Mouse (Mus musculus) CH12.LX (cell line): Measurements from ENCODE around the gene Qsox2. TPM values are rescaled to one million over a fixed set of nuclear protein-coding genes. Genes with fewer than 3 reads are reported as not detected.

ENCODE experiments used
- DNase-seq: peaks from one replicate; pipeline ENCODE4 v3.0.0-alpha.2; 2013; ENCODE audit errors: extremely low read depth
- H3K27ac ChIP-seq: 2 replicates; pipeline ENCODE4 v1.5.1; 2012; ENCODE audit warnings: low read depth, mild to moderate bottlenecking, control low read depth, moderate library complexity; ENCODE audit not compliant: insufficient read depth
- H3K27me3 ChIP-seq: replicated peaks from 2 replicates; pipeline ENCODE3; 2012; ENCODE audit warnings: inconsistent platforms
- H3K36me3 ChIP-seq, 2 experiments: replicated peaks in 1 of 2; 2 replicates each; pipeline versions ENCODE3 to v1.6.1; 2012; ENCODE audit warnings: inconsistent platforms in 1 of 2, low read length in 1 of 2, mild to moderate bottlenecking in 1 of 2, mixed read lengths in 1 of 2, moderate library complexity in 1 of 2; ENCODE audit not compliant: control insufficient read depth in 1 of 2, insufficient read depth in 1 of 2
- H3K4me1 ChIP-seq, 2 experiments: 2 replicates each; pipeline ENCODE4 v1.6.1; 2012; ENCODE audit warnings: inconsistent platforms in 1 of 2, moderate library complexity in 1 of 2; ENCODE audit not compliant: insufficient read depth in 2 of 2, control insufficient read depth in 1 of 2
- H3K4me2 ChIP-seq: 2 replicates; pipeline ENCODE4 v1.6.1; 2012; ENCODE audit warnings: low read depth, mild to moderate bottlenecking, control low read depth; ENCODE audit not compliant: poor library complexity, insufficient read depth, severe bottlenecking
- H3K4me3 ChIP-seq, 3 experiments: fragments of 150-350 bp in 1 of 3; sonication (generic) in 1 of 3; replicated peaks in 1 of 3; 2 replicates each; pipeline versions ENCODE3 to v1.5.1; 2011 to 2012; ENCODE audit warnings: low read depth in 2 of 3, low read length in 2 of 3, mild to moderate bottlenecking in 2 of 3, moderate library complexity in 2 of 3, control low read depth in 1 of 3, improper control_type of control experiment in 1 of 3, inconsistent platforms in 1 of 3, mixed read lengths in 1 of 3; ENCODE audit not compliant: poor library complexity in 1 of 3
- H3K79me2 ChIP-seq: replicated peaks from 2 replicates; pipeline ENCODE4 v1.6.1; 2012; ENCODE audit warnings: mild to moderate bottlenecking, moderate library complexity; ENCODE audit not compliant: control insufficient read depth, poor library complexity, insufficient read depth, severe bottlenecking; ENCODE audit errors: extremely low read depth
- H3K9ac ChIP-seq: 2 replicates; pipeline ENCODE4 v1.6.1; 2012; ENCODE audit warnings: low read depth, mild to moderate bottlenecking, control low read depth, moderate library complexity; ENCODE audit not compliant: insufficient read depth
- H3K9me3 ChIP-seq: replicated peaks from 2 replicates; pipeline ENCODE3; 2012; ENCODE audit warnings: low read length, inconsistent platforms, mixed read lengths
- CTCF ChIP-seq, 2 experiments: IDR thresholded peaks in 1 of 2; conservative IDR thresholded peaks in 1 of 2; 2 replicates each; pipeline ENCODE4 v1.5.1; 2011 to 2012; ENCODE audit warnings: low read depth in 2 of 2, low read length in 2 of 2, improper control_type of control experiment in 1 of 2, inconsistent platforms in 1 of 2, mild to moderate bottlenecking in 1 of 2, moderate library complexity in 1 of 2
- E2F4 ChIP-seq: IDR thresholded peaks from 2 replicates; pipeline ENCODE4 v1.6.1; 2011; ENCODE audit warnings: low read depth, low read length, improper control_type of control experiment; ENCODE audit not compliant: insufficient replicate concordance
- ELF1 ChIP-seq: IDR thresholded peaks from 2 replicates; pipeline ENCODE4 v1.6.1; 2014; ENCODE audit warnings: low read depth, mild to moderate bottlenecking, inconsistent platforms, low read length, improper control_type of control experiment
- EP300 ChIP-seq: IDR thresholded peaks from 2 replicates; pipeline ENCODE4 v1.6.1; 2011; ENCODE audit warnings: low read length, improper control_type of control experiment
- GABPA ChIP-seq: IDR thresholded peaks from 2 replicates; pipeline ENCODE4 v1.6.1; 2012; ENCODE audit warnings: low read depth, low read length, improper control_type of control experiment, inconsistent platforms; ENCODE audit not compliant: insufficient replicate concordance
- KAT2A ChIP-seq: IDR thresholded peaks from 2 replicates; pipeline ENCODE4 v1.6.1; 2012; ENCODE audit warnings: low read length, improper control_type of control experiment, inconsistent platforms; ENCODE audit not compliant: insufficient replicate concordance
- MAX ChIP-seq: IDR thresholded peaks from 2 replicates; pipeline ENCODE4 v1.6.1; 2011; ENCODE audit warnings: low read length, improper control_type of control experiment
- MXI1 ChIP-seq: IDR thresholded peaks from 2 replicates; pipeline ENCODE4 v1.6.1; 2011; ENCODE audit warnings: mild to moderate bottlenecking, low read depth, low read length, improper control_type of control experiment
- MYC ChIP-seq: IDR thresholded peaks from 2 replicates; pipeline ENCODE4 v1.6.1; 2011; ENCODE audit warnings: low read depth, mild to moderate bottlenecking, improper control_type of control experiment, low read length
- NRF1 ChIP-seq: IDR thresholded peaks from 2 replicates; pipeline ENCODE4 v1.6.1; 2014; ENCODE audit warnings: low read depth, mild to moderate bottlenecking, inconsistent platforms, low read length, improper control_type of control experiment, moderate library complexity
- POLR2A ChIP-seq: IDR thresholded peaks from 2 replicates; pipeline ENCODE4 v1.6.1; 2011; ENCODE audit warnings: low read depth, mild to moderate bottlenecking, improper control_type of control experiment, low read length
- TBP ChIP-seq: conservative IDR thresholded peaks from 2 replicates; pipeline ENCODE4 v1.6.1; 2011; ENCODE audit warnings: low read depth, low read length, improper control_type of control experiment
- TCF12 ChIP-seq: IDR thresholded peaks from 2 replicates; pipeline ENCODE4 v1.6.1; 2014; ENCODE audit warnings: low read depth, mild to moderate bottlenecking, inconsistent platforms, low read length, improper control_type of control experiment
- USF1 ChIP-seq: IDR thresholded peaks from 2 replicates; pipeline ENCODE4 v1.6.1; 2014; ENCODE audit warnings: low read depth, mild to moderate bottlenecking, inconsistent platforms, low read length, improper control_type of control experiment
- ZKSCAN1 ChIP-seq: IDR thresholded peaks from 2 replicates; pipeline ENCODE4 v1.6.1; 2012; ENCODE audit warnings: low read depth, inconsistent platforms, low read length, improper control_type of control experiment, borderline replicate concordance
- dilution Hi-C: fragments of 300-500 bp; cut with MboI; formaldehyde crosslinking; loops from 2 replicates; pipeline ENCODE4 v1.14.3; 2020; ENCODE audit warnings: low sequenced_read_pairs; ENCODE audit not compliant: extremely low pct_unique_long_range_greater_than_20kb, extremely low pct_ligation_motif_present
- in situ Hi-C: fragments of 300-500 bp; cut with MboI; formaldehyde crosslinking; loops from 3 replicates; pipeline ENCODE4 v1.14.3; 2019; ENCODE audit warnings: low sequenced_read_pairs, low pct_ligation_motif_present, low pct_unique_long_range_greater_than_20kb, mixed read lengths
- polyA plus RNA-seq: library from polyadenylated mRNA; unstranded; fragments of >175 nt; gene quantifications from 2 replicates; pipeline ENCODE4 v1.2.1, GENCODE M21; 2012; ENCODE audit warnings: low read depth; ENCODE audit not compliant: insufficient read length
- total RNA-seq, 2 experiments: library from RNA; depleted of rRNA; stranded (reverse); fragments of 300-350 nt in 1 of 2; fragments of >200 nt in 1 of 2; gene quantifications; 2 replicates each; pipeline ENCODE4 v1.2.3; 2012 to 2014

Gene Qsox2
- total and polyA plus RNA-seq, 3 experiments = 6.4 to 11.5 (median 9.3) TPM

- Histone ChIP-seq H3K4me3 (no peak overlapping the region), H3K36me3 (no peaks in the 10 kb centered on the region), H3K27me3 (peaks cover 79% of the 10 kb centered on the region), H3K9ac (no peak overlapping the region), H3K4me2 (no peak overlapping the region), H3K4me1 (no peaks in the 10 kb centered on the region), H3K79me2 (no peaks in the 10 kb centered on the region), H3K27ac (no peak overlapping the region), H3K9me3 (no peaks in the 10 kb centered on the region)
- TF ChIP-seq USF1 = no peak
- TF ChIP-seq GABPA = no peak
- no peak for TF ChIP-seq NRF1
- TF ChIP-seq TBP = no peak
- no peak for TF ChIP-seq MXI1
- TF ChIP-seq EP300 = no peak
- TF ChIP-seq KAT2A = no peak
- no peak for TF ChIP-seq MAX
- dilution Hi-C loops = no loop called here
- in situ Hi-C loops = no loop called here
- no peak for DNase-seq
Observed at GRCm38 (mm10) chr2:26247531-26247930, 10.2 kb upstream of the Qsox2 start.

DNA sequence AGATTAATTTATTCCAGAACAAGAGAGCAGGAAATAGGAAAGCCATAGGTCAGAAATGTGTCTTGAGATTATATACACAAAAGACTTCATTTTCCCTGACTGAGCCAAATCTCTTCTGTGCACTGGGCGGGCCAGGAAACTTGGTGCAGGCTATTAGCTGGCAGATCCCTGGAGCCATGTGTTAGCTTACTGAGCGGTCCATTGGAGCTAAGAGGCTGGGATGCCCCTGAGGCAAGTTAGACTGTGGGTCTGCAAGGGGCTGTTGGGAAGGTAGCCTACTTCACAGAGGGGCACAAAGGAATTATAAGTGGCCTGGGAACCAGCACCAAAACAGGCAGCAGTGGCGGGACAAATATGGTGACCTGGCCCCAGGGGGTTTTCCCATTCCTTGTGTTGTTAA lies 3.5 kb upstream of the Qsox2 start:
- dilution Hi-C loops (no loop called here), in situ Hi-C loops (no loop called here)
- DNase-seq = no peak
- Histone ChIP-seq H3K4me2 (no peak overlapping the region), H3K9me3 (no peaks in the 10 kb centered on the region), H3K27me3 (peaks cover 34% of the 10 kb centered on the region), H3K36me3 (no peaks in the 10 kb centered on the region), H3K9ac (no peak overlapping the region), H3K4me3 (no peak overlapping the region), H3K79me2 (no peaks in the 10 kb centered on the region), H3K27ac (no peak overlapping the region), H3K4me1 (peaks cover 4 to 17% of the 10 kb centered on the region in 2 experiments; a peak in 3 of 4 replicates)
- no peak for TF ChIP-seq POLR2A
- no peak for TF ChIP-seq ZKSCAN1
- TF ChIP-seq MXI1 = no peak
- TF ChIP-seq E2F4 = no peak
- TF ChIP-seq TCF12 = no peak
- TF ChIP-seq EP300 = no peak
- no peak for TF ChIP-seq MYC

- no peak for DNase-seq
- H3K9me3 ChIP-seq = no peaks in the 10 kb centered on the region
- peaks cover 31% of the 10 kb centered on the region for H3K27me3 ChIP-seq
- no peak overlapping the region for H3K4me3 ChIP-seq
- in situ Hi-C loops = no loop called here
- TF ChIP-seq GABPA (no peak), ELF1 (no peak), POLR2A (no peak), CTCF (conservative IDR thresholded peaks at IDR 0.05 in 1 of 2, IDR thresholded peaks at IDR 0.05 in 1 of 2; ENCODE audit: low read depth in 2 of 2, low read length in 2 of 2) (no peak)
- H3K4me2 ChIP-seq = no peak overlapping the region
- H3K79me2 ChIP-seq = no peaks in the 10 kb centered on the region
- no peaks in the 10 kb centered on the region for H3K36me3 ChIP-seq
- peaks cover 4 to 22% of the 10 kb centered on the region in 2 experiments; a peak in 3 of 4 replicates for H3K4me1 ChIP-seq
- H3K27ac ChIP-seq = no peak overlapping the region
- H3K9ac ChIP-seq = no peak overlapping the region
- dilution Hi-C loops = no loop called here
Observed at GRCm38 (mm10) chr2:26240330-26240729, 3.0 kb upstream of the Qsox2 start.
